Mouse (Mus musculus) cerebellum, adult 2 months (tissue): ENCODE measurements around the gene Med27.

Experiments used
- CTCF ChIP-seq: fragments of 200-500 bp; IDR thresholded peaks from 2 replicates; pipeline ENCODE4 v1.5.1; 2011; ENCODE audit warnings: low read depth, mild to moderate bottlenecking, control low read depth, low read length, moderate library complexity, borderline replicate concordance; ENCODE audit not compliant: insufficient read depth
- POLR2A ChIP-seq: fragments of 200-500 bp; IDR thresholded peaks from 2 replicates; pipeline ENCODE4 v1.6.1; 2011; ENCODE audit warnings: low read length, control low read depth, borderline replicate concordance; ENCODE audit not compliant: insufficient read depth

DNA sequence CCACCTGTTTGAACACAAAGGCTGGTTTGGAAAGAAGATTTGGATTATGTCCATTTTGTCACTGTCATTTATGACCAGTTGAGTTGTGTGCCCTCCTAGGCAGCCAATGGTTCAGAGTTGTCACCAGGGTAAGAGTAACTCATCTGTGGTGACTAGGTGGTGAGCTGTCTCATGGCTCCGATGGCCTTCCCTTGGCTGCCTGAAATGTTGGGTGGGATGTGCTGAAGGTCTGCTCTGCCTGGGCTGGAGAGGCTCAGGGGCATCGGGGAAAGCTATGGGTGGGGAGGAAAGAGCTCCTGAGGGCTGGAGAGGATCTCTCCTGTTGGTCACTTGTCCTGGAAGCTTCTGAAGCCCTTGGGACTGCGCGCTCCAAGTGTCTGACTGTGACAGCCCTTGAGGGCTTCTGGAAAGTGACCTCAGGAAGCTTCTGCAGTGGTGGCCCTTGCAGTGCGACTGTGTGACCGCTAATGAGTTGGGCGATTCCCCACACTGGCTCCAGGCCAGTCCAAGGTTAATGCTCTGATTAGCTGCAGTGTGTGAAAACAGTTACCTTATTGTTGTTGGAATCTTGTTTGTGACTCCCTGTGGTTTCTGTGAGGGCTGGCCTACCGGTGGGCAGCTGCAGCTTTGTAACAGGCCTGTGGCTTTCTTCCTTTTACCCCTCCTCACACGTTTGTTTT, 12.2 kb downstream of the Med27 start:
- TF ChIP-seq CTCF = no peak
- no peak for TF ChIP-seq POLR2A
